Mouse (Mus musculus) neural tube, embryonic 15.5 days (tissue): Measurements from ENCODE around the gene Zfp692. TPM values are rescaled to one million over a fixed set of nuclear protein-coding genes. Genes with fewer than 3 reads are reported as not detected.
A peak's percentile ranks its signal among the peaks of the same experiment; 100 is the strongest.

Source experiments
- ATAC-seq: fragments of 200-750 bp; cut with Nextera tagmentation; 2 replicates; pipeline ENCODE4 v1.8.0; 2017; ENCODE audit warnings: mild to moderate bottlenecking, moderate TSS enrichment, moderate library complexity; ENCODE audit not compliant: low FRiP score
- H3K27ac ChIP-seq: fragments of 300-500 bp; sonication (generic); replicated peaks from 2 replicates; pipeline ENCODE4 v1.5.1; 2015; ENCODE audit warnings: mild to moderate bottlenecking, inconsistent platforms
- H3K27me3 ChIP-seq: fragments of 300-500 bp; sonication (generic); replicated peaks from 2 replicates; pipeline ENCODE4 v1.6.1; 2015; ENCODE audit warnings: inconsistent platforms
- H3K36me3 ChIP-seq: fragments of 300-500 bp; sonication (generic); 2 replicates; pipeline ENCODE4 v1.6.1; 2015; ENCODE audit warnings: inconsistent platforms
- H3K4me1 ChIP-seq: fragments of 300-500 bp; sonication (generic); 2 replicates; pipeline ENCODE4 v1.6.1; 2015; ENCODE audit warnings: inconsistent platforms
- H3K4me2 ChIP-seq: fragments of 300-500 bp; sonication (generic); 2 replicates; pipeline ENCODE4 v1.6.1; 2015; ENCODE audit warnings: inconsistent platforms, mild to moderate bottlenecking, moderate library complexity
- H3K4me3 ChIP-seq: fragments of 300-500 bp; sonication (generic); replicated peaks from 2 replicates; pipeline ENCODE4 v1.5.1; 2015; ENCODE audit warnings: mild to moderate bottlenecking, inconsistent platforms
- H3K9ac ChIP-seq: fragments of 300-500 bp; sonication (generic); replicated peaks from 2 replicates; pipeline ENCODE4 v1.6.1; 2015; ENCODE audit warnings: mild to moderate bottlenecking, inconsistent platforms
- H3K9me3 ChIP-seq: fragments of 300-500 bp; sonication (generic); replicated peaks from 2 replicates; pipeline ENCODE4 v1.6.1; 2016; ENCODE audit warnings: inconsistent platforms
- WGBS: fragments of 180-500 bp; shearing (Covaris S2); methylation state at CpG from one replicate; pipeline ENCODE4 v1.1.7; 2015; ENCODE audit warnings: mixed read lengths; 5-methylcytosine and 5-hydroxymethylcytosine counted together
- polyA plus RNA-seq: library from polyadenylated mRNA; unstranded; fragments of >200 nt; fragmentation: Nextera tagmentation; extraction: Ambion mirVana; gene quantifications from 2 replicates; pipeline ENCODE4 v1.2.1, GENCODE M21; 2015

Gene Zfp692
- polyA plus RNA-seq, result 31.5 and 33.3 TPM in 2 replicates

- Histone ChIP-seq H3K4me2 (peak within 1 kb of the TSS; percentile 93), H3K27me3 (no peaks in the 10 kb centered on the region), H3K4me3 (peak within 1 kb of the TSS; percentile 54), H3K9ac (peak within 1 kb of the TSS; percentile 62), H3K36me3 (0 out of 2 replicates have a peak, but pooled peaks cover 10% of the 10 kb centered on the region), H3K9me3 (no peaks in the 10 kb centered on the region), H3K27ac (peak within 1 kb of the TSS; percentile 82), H3K4me1 (peaks cover 25% of the 10 kb centered on the region)
- ATAC-seq, result peak; percentile 84
- under 1% methylated on average over 34 of the region's 34 CpGs for WGBS
Measured at GRCm38 (mm10) chr11:58306860-58307308, at the start of gene Zfp692. Gene Zfp692 (plus strand): TSS chr11:58307069.

DNA sequence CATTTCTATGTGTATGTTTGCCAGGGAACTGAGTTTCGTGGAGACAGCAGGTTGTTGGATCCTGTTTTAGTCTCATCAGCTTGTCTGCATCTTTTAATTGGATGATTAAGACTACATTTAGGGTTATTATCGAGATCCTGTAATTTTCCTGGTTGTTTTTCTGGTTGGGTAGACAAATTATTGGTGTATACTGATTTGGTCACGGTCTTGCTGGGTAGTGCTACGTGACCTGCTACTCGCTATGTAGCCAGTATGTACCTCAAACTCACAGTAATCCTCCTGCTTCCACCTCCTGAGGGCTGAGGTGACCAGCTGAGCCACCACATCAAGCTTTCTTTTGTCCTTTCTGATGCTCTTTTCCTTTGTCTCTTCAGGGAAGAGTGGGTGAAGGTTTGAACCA is 49.1 kb upstream of the Zfp692 start:
- H3K27me3 ChIP-seq, result no peaks in the 10 kb centered on the region
- WGBS, result 87% methylated on average over 5 of the region's 5 CpGs
- H3K9me3 ChIP-seq, result no peaks in the 10 kb centered on the region
- no peak overlapping the region for H3K27ac ChIP-seq
- no peak overlapping the region for H3K4me3 ChIP-seq
- no peaks in the 10 kb centered on the region for H3K4me1 ChIP-seq
- no peak overlapping the region for H3K9ac ChIP-seq
- H3K4me2 ChIP-seq, result no peak overlapping the region
- no peaks in the 10 kb centered on the region for H3K36me3 ChIP-seq
- ATAC-seq, result no peak

DNA sequence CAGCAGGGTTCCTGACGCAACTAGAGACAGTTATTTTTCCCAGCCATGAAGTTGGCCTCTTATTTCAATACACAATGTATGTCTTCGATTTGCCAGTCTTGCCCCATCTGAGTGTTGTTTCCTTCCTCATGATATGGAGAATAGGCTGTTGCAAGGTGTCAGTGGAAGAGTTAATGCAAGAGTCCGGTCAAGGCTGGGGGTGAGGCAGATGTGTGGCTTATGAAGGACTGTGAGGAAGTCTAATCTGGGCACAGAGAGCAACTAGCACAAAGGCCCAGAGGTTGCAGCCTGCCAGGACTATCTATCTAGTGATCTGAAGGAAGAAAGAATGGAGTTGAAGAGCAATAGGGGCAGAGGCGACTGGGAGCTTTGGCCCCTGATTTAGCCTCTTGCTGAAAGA is 46.7 kb upstream of the Zfp692 start:
- no peak overlapping the region for H3K4me2 ChIP-seq
- H3K27ac ChIP-seq, result no peak overlapping the region
- H3K4me3 ChIP-seq, result no peak overlapping the region
- no peaks in the 10 kb centered on the region for H3K4me1 ChIP-seq
- no peaks in the 10 kb centered on the region for H3K27me3 ChIP-seq
- no peak overlapping the region for H3K9ac ChIP-seq
- WGBS, result 88% methylated on average over 4 of the region's 4 CpGs
- no peaks in the 10 kb centered on the region for H3K36me3 ChIP-seq
- ATAC-seq, result no peak
- H3K9me3 ChIP-seq, result no peaks in the 10 kb centered on the region

GRCm38 (mm10) chr11:58261826-58262225 is 45.0 kb upstream of the Zfp692 start:
- H3K27ac ChIP-seq, result no peak overlapping the region
- H3K27me3 ChIP-seq, result no peaks in the 10 kb centered on the region
- H3K4me3 ChIP-seq, result no peak overlapping the region
- H3K4me2 ChIP-seq, result no peak overlapping the region
- no peaks in the 10 kb centered on the region for H3K36me3 ChIP-seq
- ATAC-seq, result no peak
- WGBS, result 86% methylated on average over 4 of the region's 4 CpGs
- no peak overlapping the region for H3K9ac ChIP-seq
- H3K4me1 ChIP-seq, result no peaks in the 10 kb centered on the region
- H3K9me3 ChIP-seq, result no peaks in the 10 kb centered on the region

GRCm38 (mm10) chr11:58262336-58262735 is 44.5 kb upstream of the Zfp692 start:
- no peaks in the 10 kb centered on the region for H3K27me3 ChIP-seq
- WGBS, result 95% methylated on average over 3 of the region's 3 CpGs
- no peak overlapping the region for H3K4me3 ChIP-seq
- H3K4me2 ChIP-seq, result no peak overlapping the region
- no peaks in the 10 kb centered on the region for H3K4me1 ChIP-seq
- H3K9ac ChIP-seq, result no peak overlapping the region
- no peak for ATAC-seq
- H3K36me3 ChIP-seq, result no peaks in the 10 kb centered on the region
- H3K9me3 ChIP-seq, result no peaks in the 10 kb centered on the region
- H3K27ac ChIP-seq, result no peak overlapping the region

DNA sequence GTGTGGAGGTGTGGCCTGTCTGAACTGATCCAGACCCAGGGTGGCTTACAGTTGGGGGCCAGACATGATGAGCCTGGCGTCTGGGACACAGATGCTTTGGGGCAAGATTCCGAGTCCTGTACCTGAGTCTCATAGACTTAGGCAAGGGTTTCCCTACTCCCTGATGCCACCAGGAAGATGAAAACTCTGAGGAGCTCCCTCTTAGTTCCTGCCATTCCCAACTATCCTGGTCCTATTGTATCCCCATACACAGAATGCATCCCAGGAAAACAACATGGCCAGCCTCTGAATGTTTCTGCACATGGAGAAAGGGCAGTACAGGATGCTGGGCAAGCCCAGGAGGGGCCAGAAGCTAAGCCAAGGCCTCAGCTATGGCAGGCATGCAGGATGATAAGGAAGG is 43.4 kb upstream of the Zfp692 start:
- Histone ChIP-seq H3K27me3 (no peaks in the 10 kb centered on the region), H3K27ac (no peak overlapping the region), H3K4me1 (no peaks in the 10 kb centered on the region), H3K4me3 (no peak overlapping the region), H3K4me2 (no peak overlapping the region), H3K9ac (no peak overlapping the region), H3K9me3 (no peaks in the 10 kb centered on the region), H3K36me3 (no peaks in the 10 kb centered on the region)
- no peak for ATAC-seq
- 67% methylated on average over 2 of the region's 2 CpGs for WGBS

- Histone ChIP-seq H3K36me3 (no peaks in the 10 kb centered on the region), H3K9me3 (no peaks in the 10 kb centered on the region), H3K27ac (no peak overlapping the region), H3K4me3 (no peak overlapping the region), H3K4me1 (no peaks in the 10 kb centered on the region), H3K9ac (no peak overlapping the region), H3K4me2 (no peak overlapping the region), H3K27me3 (no peaks in the 10 kb centered on the region)
- 89% methylated on average over 9 of the region's 9 CpGs for WGBS
- ATAC-seq, result no peak
Measured at GRCm38 (mm10) chr11:58264546-58264945, 42.3 kb upstream of the Zfp692 start.

DNA sequence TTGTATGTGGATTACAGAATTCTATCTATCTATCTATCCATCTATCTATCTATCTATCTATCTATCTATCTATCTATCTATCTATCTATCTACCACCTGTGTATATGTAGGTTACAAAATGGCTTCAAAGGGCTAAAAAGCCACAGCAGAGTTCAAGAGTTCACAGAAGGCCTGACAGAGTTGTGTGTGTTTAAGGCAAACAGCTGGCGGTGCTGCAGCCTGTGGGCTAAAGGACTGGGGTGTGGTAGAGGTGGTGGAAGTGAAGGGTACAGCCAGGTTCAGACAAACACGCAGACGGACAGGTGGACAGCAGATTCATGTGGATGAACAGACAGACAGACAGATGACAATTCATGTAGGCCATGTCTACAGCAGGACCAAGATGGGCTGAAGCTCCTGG is 38.6 kb upstream of the Zfp692 start:
- WGBS, result 92% methylated on average over 3 of the region's 3 CpGs
- H3K27ac ChIP-seq, result no peak overlapping the region

GRCm38 (mm10) chr11:58274572-58274971 is 32.3 kb upstream of the Zfp692 start, which contains the start of gene 4930438A08Rik:
Gene 4930438A08Rik (plus strand): TSS chr11:58274799.
- Histone ChIP-seq H3K4me2 (no peak within 1 kb of the TSS), H3K36me3 (no peaks in the 10 kb centered on the region)

More for the DNA sequence above, 38.6 kb upstream of the Zfp692 start:
- Histone ChIP-seq H3K36me3 (no peaks in the 10 kb centered on the region), H3K4me2 (no peak overlapping the region), H3K4me1 (no peaks in the 10 kb centered on the region), H3K27me3 (no peaks in the 10 kb centered on the region), H3K9me3 (no peaks in the 10 kb centered on the region), H3K4me3 (no peak overlapping the region), H3K9ac (no peak overlapping the region)
- ATAC-seq, result no peak

GRCm38 (mm10) chr11:58275756-58276155 is 31.1 kb upstream of the Zfp692 start:
- no peak overlapping the region for H3K4me2 ChIP-seq
- H3K4me3 ChIP-seq, result no peak overlapping the region
- ATAC-seq, result no peak
- WGBS, result 81% methylated on average over 4 of the region's 4 CpGs
- no peaks in the 10 kb centered on the region for H3K4me1 ChIP-seq
- H3K9ac ChIP-seq, result no peak overlapping the region
- H3K36me3 ChIP-seq, result no peaks in the 10 kb centered on the region
- H3K27me3 ChIP-seq, result no peaks in the 10 kb centered on the region
- no peak overlapping the region for H3K27ac ChIP-seq
- H3K9me3 ChIP-seq, result no peaks in the 10 kb centered on the region

More at GRCm38 (mm10) chr11:58274572-58274971, 32.3 kb upstream of the Zfp692 start, which contains the start of gene 4930438A08Rik:
- no peak within 1 kb of the TSS for H3K9ac ChIP-seq
- no peaks in the 10 kb centered on the region for H3K4me1 ChIP-seq
- WGBS, result 53% methylated on average over 2 of the region's 2 CpGs
- no peak within 1 kb of the TSS for H3K4me3 ChIP-seq
- H3K27ac ChIP-seq, result no peak within 1 kb of the TSS
- H3K27me3 ChIP-seq, result no peaks in the 10 kb centered on the region
- no peaks in the 10 kb centered on the region for H3K9me3 ChIP-seq
- ATAC-seq, result no peak

DNA sequence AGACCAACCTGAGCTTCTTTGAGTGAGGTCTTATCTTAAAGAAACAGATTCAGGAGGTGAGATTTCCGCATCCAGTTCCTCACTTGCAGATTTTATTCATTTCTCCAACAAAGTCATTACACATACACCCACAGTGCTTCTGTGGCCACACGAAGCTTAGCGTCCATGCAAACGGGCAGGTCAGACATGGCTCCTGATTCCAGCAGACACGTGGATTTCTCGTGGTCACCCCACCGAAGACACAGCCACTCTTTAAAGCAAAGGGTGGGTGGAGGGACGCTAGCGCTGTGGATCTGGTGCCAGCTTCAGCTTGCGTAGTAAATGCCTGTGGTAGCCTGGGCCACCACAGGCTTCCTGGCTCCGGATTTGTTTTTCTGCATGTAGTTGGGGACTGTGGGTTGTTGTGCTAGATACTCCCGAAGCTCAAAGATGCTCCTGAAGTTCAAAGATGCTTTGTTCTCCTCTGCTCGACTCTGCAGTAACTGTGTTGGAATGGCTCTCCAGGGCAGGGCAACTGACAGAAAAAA is 24.8 kb upstream of the Zfp692 start:
- 89% methylated on average over 13 of the region's 13 CpGs for WGBS
- H3K4me1 ChIP-seq, result no peaks in the 10 kb centered on the region
- ATAC-seq, result no peak

DNA sequence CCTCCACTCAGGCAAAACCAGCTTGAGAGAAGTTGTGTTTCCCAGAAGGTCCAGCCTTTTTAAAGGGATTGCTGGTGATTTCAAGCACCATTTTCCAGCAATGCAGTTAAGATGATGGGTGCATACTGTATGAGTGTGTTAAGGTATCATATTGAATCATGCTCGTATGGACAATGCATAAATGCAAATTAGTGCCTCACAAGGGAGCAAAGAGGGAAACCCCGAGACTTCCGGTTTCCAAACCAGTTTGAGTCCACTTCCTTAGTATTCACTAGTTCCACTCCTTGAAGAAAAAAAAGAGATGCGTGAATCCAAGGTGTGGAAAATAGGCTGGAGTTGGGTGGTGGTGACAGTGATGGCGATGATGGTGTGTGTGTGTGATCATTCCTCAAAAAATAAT is 24.4 kb upstream of the Zfp692 start:
- H3K4me1 ChIP-seq, result no peaks in the 10 kb centered on the region
- H3K9ac ChIP-seq, result no peak overlapping the region
- H3K36me3 ChIP-seq, result no peaks in the 10 kb centered on the region
- no peak overlapping the region for H3K27ac ChIP-seq
- 89% methylated on average over 5 of the region's 5 CpGs for WGBS
- no peak for ATAC-seq
- H3K4me2 ChIP-seq, result no peak overlapping the region
- no peaks in the 10 kb centered on the region for H3K27me3 ChIP-seq
- no peak overlapping the region for H3K4me3 ChIP-seq
- H3K9me3 ChIP-seq, result no peaks in the 10 kb centered on the region

More for the DNA sequence above, 24.8 kb upstream of the Zfp692 start:
- H3K36me3 ChIP-seq, result no peaks in the 10 kb centered on the region
- no peak overlapping the region for H3K27ac ChIP-seq
- no peaks in the 10 kb centered on the region for H3K27me3 ChIP-seq
- no peak overlapping the region for H3K4me3 ChIP-seq
- H3K4me2 ChIP-seq, result no peak overlapping the region
- H3K9me3 ChIP-seq, result no peaks in the 10 kb centered on the region
- no peak overlapping the region for H3K9ac ChIP-seq
